Mouse (Mus musculus) liver, embryonic 14.5 days (tissue): ENCODE results near the gene Slfn2. TPM values are rescaled to one million over a fixed set of nuclear protein-coding genes. Genes with fewer than 3 reads are reported as not detected.
A peak's percentile ranks its signal among the peaks of the same experiment; 100 is the strongest.

Source experiments
- ATAC-seq: fragments of 200-750 bp; cut with Nextera tagmentation; 2 replicates; pipeline ENCODE4 v1.8.0; 2017; ENCODE audit warnings: moderate number of reproducible peaks, mild to moderate bottlenecking, moderate library complexity; ENCODE audit not compliant: insufficient read depth
- DNase-seq, 3 experiments: peaks; one replicate each; pipeline ENCODE4 v3.0.0-alpha.2; 2012 to 2013; ENCODE audit warnings: low read depth in 3 of 3, low spot score in 3 of 3
- H3K27ac ChIP-seq: fragments of 300-500 bp; sonication (generic); 2 replicates; pipeline ENCODE4 v1.5.1; 2014; ENCODE audit warnings: moderate library complexity, mild to moderate bottlenecking, control low read depth, inconsistent platforms
- H3K27me3 ChIP-seq: fragments of 300-500 bp; sonication (generic); 2 replicates; pipeline ENCODE4 v1.6.1; 2014; ENCODE audit warnings: mild to moderate bottlenecking, low read length, moderate library complexity; ENCODE audit not compliant: control insufficient read depth, insufficient read depth
- H3K36me3 ChIP-seq: fragments of 300-500 bp; sonication (generic); replicated peaks from 2 replicates; pipeline ENCODE4 v1.6.1; 2014; ENCODE audit warnings: low read depth; ENCODE audit not compliant: control insufficient read depth, insufficient read depth
- H3K4me1 ChIP-seq, 2 experiments: fragments of 200-500 bp in 1 of 2; fragments of 300-500 bp in 1 of 2; sonication (generic) in 1 of 2; replicated peaks; 2 replicates each; pipeline ENCODE4 v1.6.1; 2012 to 2014; ENCODE audit warnings: antibody characterized with exemption in 1 of 2, inconsistent platforms in 1 of 2, low read length in 1 of 2; ENCODE audit not compliant: control insufficient read depth in 2 of 2, insufficient read depth in 2 of 2
- H3K4me2 ChIP-seq: fragments of 300-500 bp; sonication (generic); 2 replicates; pipeline ENCODE4 v1.6.1; 2014; ENCODE audit warnings: low read depth, mild to moderate bottlenecking, control low read depth, moderate library complexity
- H3K4me3 ChIP-seq, 2 experiments: fragments of 200-500 bp in 1 of 2; fragments of 300-500 bp in 1 of 2; sonication (generic) in 1 of 2; 2 replicates each; pipeline ENCODE4 v1.5.1; 2012 to 2014; ENCODE audit warnings: low read depth in 2 of 2, low read length in 2 of 2, mild to moderate bottlenecking in 2 of 2, control low read depth in 1 of 2, inconsistent platforms in 1 of 2, moderate library complexity in 1 of 2; ENCODE audit not compliant: insufficient read depth in 1 of 2
- H3K9ac ChIP-seq: fragments of 300-500 bp; sonication (generic); replicated peaks from 2 replicates; pipeline ENCODE4 v1.6.1; 2014; ENCODE audit warnings: mild to moderate bottlenecking, control low read depth, moderate library complexity
- H3K9me3 ChIP-seq: fragments of 300-500 bp; sonication (generic); 2 replicates; pipeline ENCODE4 v1.6.1; 2016; ENCODE audit warnings: low read length, mixed read lengths; ENCODE audit not compliant: control insufficient read depth
- CTCF ChIP-seq: IDR thresholded peaks from 2 replicates; pipeline ENCODE4 v1.5.1; 2016; ENCODE audit warnings: antibody characterized with exemption, low read depth, control low read depth
- EP300 ChIP-seq: IDR thresholded peaks from 2 replicates; pipeline ENCODE4 v1.6.1; 2016; ENCODE audit warnings: antibody characterized with exemption, low read depth
- WGBS: fragments of 180-500 bp; shearing (Covaris S2); extraction: QIAGEN DNeasy Blood & Tissue Kit; methylation state at CpG from one replicate; pipeline ENCODE4 v1.1.7; 2014; ENCODE audit not compliant: insufficient replicate concordance; 5-methylcytosine and 5-hydroxymethylcytosine counted together
- polyA plus RNA-seq, 2 experiments: library from polyadenylated mRNA; depleted of rRNA in 1 of 2; stranded (reverse) in 1 of 2; unstranded in 1 of 2; fragments of >200 nt; fragmentation: Nextera tagmentation in 1 of 2; extraction: Ambion mirVana in 1 of 2; gene quantifications; 2 replicates each; pipeline versions ENCODE4 v1.2.1 to v1.2.3; 2012 to 2014

The Slfn2 gene
- polyA plus RNA-seq, 2 experiments: 3.6 to 8.8 TPM

GRCm38 (mm10) chr11:83065441-83066344, 781 bp downstream of the Slfn2 start:
- Histone ChIP-seq H3K4me1 (no peaks in the 10 kb centered on the region), H3K36me3 (no peaks in the 10 kb centered on the region), H3K27ac (no peak overlapping the region), H3K4me2 (no peak overlapping the region), H3K4me3 (peak overlapping the region; percentile 23 to 39; a peak in 3 of 4 replicates), H3K9ac (no peak overlapping the region), H3K9me3 (no peaks in the 10 kb centered on the region), H3K27me3 (no peaks in the 10 kb centered on the region)
- DNase-seq (no peak), ATAC-seq (no peak)
- WGBS: 16% methylated on average over 6 of the region's 6 CpGs
- TF ChIP-seq CTCF: no peak
- TF ChIP-seq EP300: no peak

DNA sequence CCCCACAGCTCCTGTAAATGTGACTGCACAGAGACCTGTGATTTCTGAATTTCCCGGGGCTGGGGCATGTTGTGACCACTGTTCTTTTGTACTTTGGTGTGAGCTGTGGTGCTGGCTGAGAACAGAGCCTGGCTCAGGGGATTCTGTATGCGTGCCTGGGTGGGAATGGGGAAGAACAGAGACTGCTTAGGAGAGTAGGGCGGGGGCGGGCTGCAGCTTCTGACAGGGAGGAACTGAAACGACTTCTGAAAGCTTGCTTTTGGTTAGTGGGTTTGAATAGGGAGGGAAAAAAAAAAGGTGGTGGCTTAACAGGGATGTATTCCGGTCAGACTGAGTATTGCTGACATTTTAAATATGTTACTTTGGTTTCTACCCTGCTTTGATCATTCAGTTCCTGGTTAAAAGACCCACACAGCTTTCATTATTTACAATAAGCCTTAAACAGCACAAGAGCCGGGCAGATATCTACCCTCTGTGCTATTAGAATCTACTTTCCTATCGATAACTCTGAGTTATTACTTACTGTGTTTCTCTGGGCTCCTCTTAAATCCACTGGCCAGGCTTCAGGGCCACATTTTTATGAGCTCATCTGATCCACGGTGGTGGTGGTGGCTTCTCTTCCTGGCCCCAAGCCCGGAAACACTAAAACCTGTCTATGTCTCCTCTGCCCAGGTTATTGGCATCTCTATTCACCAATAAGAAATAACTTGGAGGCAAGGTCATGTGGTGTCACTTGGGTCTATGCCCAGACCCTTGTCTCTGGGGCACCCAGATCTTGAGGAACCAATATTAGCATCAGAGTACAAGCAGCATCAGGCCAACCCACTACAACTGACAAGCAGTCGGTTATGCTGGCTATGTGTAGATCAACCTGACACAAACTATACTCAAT, 2.0 kb downstream of the Slfn2 start:
- Histone ChIP-seq H3K4me3 (peak overlapping the region in 1 of 2 experiments; percentile 11; a peak in 1 of 4 replicates), H3K4me2 (no peak overlapping the region), H3K4me1 (no peaks in the 10 kb centered on the region), H3K9ac (no peak overlapping the region), H3K27me3 (no peaks in the 10 kb centered on the region), H3K27ac (no peak overlapping the region), H3K36me3 (no peaks in the 10 kb centered on the region), H3K9me3 (no peaks in the 10 kb centered on the region)
- no peak for TF ChIP-seq EP300
- DNase-seq (no peak), ATAC-seq (no peak)
- 24% methylated on average over 11 of the region's 11 CpGs for WGBS

DNA sequence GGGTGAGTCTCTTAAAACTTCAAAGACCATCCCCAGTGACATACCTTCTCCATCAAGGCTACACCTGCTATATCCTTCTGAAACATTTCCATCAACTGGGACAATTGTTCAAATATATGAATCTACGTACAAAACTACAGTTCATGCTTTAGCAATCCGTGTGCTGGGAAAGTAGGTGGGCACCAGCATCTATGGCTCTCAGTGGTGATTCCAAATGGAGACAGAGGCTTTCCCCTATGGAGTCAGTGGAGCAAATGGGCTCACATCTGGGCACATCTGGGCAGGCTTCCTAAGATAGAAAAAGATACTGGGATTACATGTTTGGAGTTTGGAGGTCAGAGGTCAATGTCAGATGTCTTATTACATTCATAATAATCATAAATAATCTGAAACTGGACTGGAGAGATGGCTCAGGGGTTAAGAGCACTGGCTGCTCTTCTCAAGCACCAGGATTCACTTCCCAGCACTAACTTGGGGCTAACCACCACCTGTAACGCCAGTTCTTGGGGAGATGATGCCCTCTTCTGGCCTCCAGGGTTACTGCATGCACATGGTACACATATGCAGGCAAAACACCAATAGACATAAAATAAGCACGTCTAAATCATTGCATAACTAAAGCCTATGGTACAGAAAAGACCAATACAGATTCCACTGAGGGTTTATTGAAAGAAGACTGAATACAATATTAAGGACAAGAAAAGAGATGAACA, 3.2 kb downstream of the Slfn2 start:
- no peak for DNase-seq
- no peak overlapping the region for H3K9ac ChIP-seq
- TF ChIP-seq CTCF (peak; percentile 59), EP300 (no peak)

GRCm38 (mm10) chr11:83070321-83070970, 5.5 kb downstream of the Slfn2 start:
- Histone ChIP-seq H3K9ac (no peak overlapping the region), H3K27ac (no peak overlapping the region), H3K4me1 (no peaks in the 10 kb centered on the region), H3K4me2 (no peak overlapping the region), H3K9me3 (no peaks in the 10 kb centered on the region), H3K4me3 (no peak overlapping the region), H3K36me3 (no peaks in the 10 kb centered on the region), H3K27me3 (no peaks in the 10 kb centered on the region)
- no peak for DNase-seq
- no peak for TF ChIP-seq CTCF
- TF ChIP-seq EP300: no peak
- no peak for ATAC-seq
- 83% methylated on average over 15 of the region's 15 CpGs for WGBS

More for the DNA sequence above, 3.2 kb downstream of the Slfn2 start:
- Histone ChIP-seq H3K9me3 (no peaks in the 10 kb centered on the region), H3K27me3 (no peaks in the 10 kb centered on the region), H3K27ac (no peak overlapping the region), H3K4me1 (no peaks in the 10 kb centered on the region), H3K36me3 (no peaks in the 10 kb centered on the region), H3K4me3 (no peak overlapping the region), H3K4me2 (no peak overlapping the region)
- WGBS: 57% methylated on average over 4 of the region's 4 CpGs
- ATAC-seq: no peak
